Mouse (Mus musculus): Measurements from ENCODE around the gene Fxn. TPM values are rescaled to one million over a fixed set of nuclear protein-coding genes. Genes with fewer than 3 reads are reported as not detected.

Gene Fxn
- total and polyA plus RNA-seq, 3 experiments: 25.8 to 34.6 (median 31.1) TPM

DNA sequence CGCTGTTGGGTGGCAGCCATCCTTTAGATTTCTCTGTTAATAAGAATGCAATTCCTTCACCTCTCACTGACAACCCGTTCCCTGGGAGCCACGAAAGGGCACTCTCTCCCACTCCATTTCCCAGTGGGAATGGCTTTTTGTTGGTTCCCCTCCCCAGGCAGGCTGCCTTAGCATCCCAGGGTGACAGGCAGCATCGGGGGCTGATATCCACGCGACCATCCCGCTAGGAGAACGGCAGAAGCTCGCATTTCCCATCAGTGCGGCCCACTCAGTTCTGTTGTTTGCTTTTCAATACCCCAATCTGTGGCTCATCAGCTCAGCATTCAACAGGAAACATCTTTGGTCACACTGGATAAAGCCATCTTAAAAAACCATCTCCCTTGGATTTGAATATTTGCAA lies 21.8 kb upstream of the Fxn start:
- TF ChIP-seq USF2 (conservative IDR thresholded peaks at IDR 0.05; ENCODE audit: low read depth, low read length) (no peak), NELFE (IDR thresholded peaks at IDR 0.05; ENCODE audit: low read depth, low read length) (no peak), IRF4 (IDR thresholded peaks at IDR 0.05; ENCODE audit: low read depth, low read length) (no peak), JUND (conservative IDR thresholded peaks at IDR 0.05; ENCODE audit: low read depth, low read length) (no peak), SMC3 (IDR thresholded peaks at IDR 0.05; ENCODE audit: low read depth, low read length) (no peak)
- H3K4me2 ChIP-seq (ENCODE audit: insufficient read depth, low read depth, poor library complexity, severe bottlenecking): no peak overlapping the region
- H3K27me3 ChIP-seq (replicated peaks): no peaks in the 10 kb centered on the region
- H3K27ac ChIP-seq (ENCODE audit: insufficient read depth, low read depth): no peak overlapping the region
- H3K9ac ChIP-seq (ENCODE audit: insufficient read depth, low read depth): no peak overlapping the region
- no peak overlapping the region for H3K4me3 ChIP-seq (replicated peaks in 1 of 3; ENCODE audit: low read depth in 2 of 3, low read length in 2 of 3, poor library complexity in 1 of 3)
- in situ Hi-C loops (cut with MboI; ENCODE audit: low pct_ligation_motif_present, low pct_unique_long_range_greater_than_20kb, low sequenced_read_pairs) (loop anchor here (10.0 to 25.0 kb wide), 2 partner anchors 110 to 313 kb away; no protein-coding TSS in a partner anchor), dilution Hi-C loops (cut with MboI; ENCODE audit: extremely low pct_ligation_motif_present, extremely low pct_unique_long_range_greater_than_20kb, low sequenced_read_pairs) (no loop called here)
- H3K4me1 ChIP-seq (ENCODE audit: control insufficient read depth in 1 of 2, insufficient read depth in 2 of 2): peaks cover 0 to 21% of the 10 kb centered on the region in 2 experiments; a peak in 3 of 4 replicates
- no peaks in the 10 kb centered on the region for H3K36me3 ChIP-seq (replicated peaks in 1 of 2; ENCODE audit: control insufficient read depth in 1 of 2, insufficient read depth in 1 of 2, low read length in 1 of 2)
- H3K79me2 ChIP-seq (replicated peaks; ENCODE audit: control insufficient read depth, extremely low read depth, insufficient read depth, poor library complexity, severe bottlenecking): no peaks in the 10 kb centered on the region
- no peak for DNase-seq (ENCODE audit: extremely low read depth)
- H3K9me3 ChIP-seq (replicated peaks; ENCODE audit: low read length): peaks cover 2% of the 10 kb centered on the region

DNA sequence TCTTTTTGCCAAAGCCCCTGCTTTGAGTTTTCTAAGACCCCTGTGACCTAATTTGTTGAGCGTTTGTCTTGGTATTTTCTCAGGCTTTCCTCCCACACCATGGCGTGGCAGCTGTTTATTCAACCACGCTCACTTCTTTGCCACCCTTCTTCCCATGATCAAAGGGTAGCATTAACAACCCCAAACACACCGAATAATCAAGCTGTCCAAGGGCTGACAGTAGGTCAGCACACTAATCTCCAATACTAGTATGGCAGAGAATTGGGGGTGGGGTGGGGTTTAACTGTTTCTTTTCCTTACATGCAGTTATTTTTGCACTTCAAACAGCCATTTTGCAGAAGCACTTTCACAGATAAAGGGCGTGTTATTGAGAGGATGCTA lies 21.4 kb upstream of the Fxn start:
- no peak overlapping the region for H3K27ac ChIP-seq (ENCODE audit: insufficient read depth, low read depth)
- H3K36me3 ChIP-seq (replicated peaks in 1 of 2; ENCODE audit: control insufficient read depth in 1 of 2, insufficient read depth in 1 of 2, low read length in 1 of 2): no peaks in the 10 kb centered on the region
- no peak overlapping the region for H3K4me3 ChIP-seq (replicated peaks in 1 of 3; ENCODE audit: low read depth in 2 of 3, low read length in 2 of 3, poor library complexity in 1 of 3)
- in situ Hi-C loops (cut with MboI; ENCODE audit: low pct_ligation_motif_present, low pct_unique_long_range_greater_than_20kb, low sequenced_read_pairs): loop anchor here (10.0 to 25.0 kb wide), 2 partner anchors 111 to 313 kb away; no protein-coding TSS in a partner anchor
- peaks cover 2% of the 10 kb centered on the region for H3K9me3 ChIP-seq (replicated peaks; ENCODE audit: low read length)
- TF ChIP-seq SIN3A (IDR thresholded peaks at IDR 0.05; ENCODE audit: low read length) (no peak), ZC3H11A (IDR thresholded peaks at IDR 0.05; ENCODE audit: low read depth, low read length) (no peak), USF2 (conservative IDR thresholded peaks at IDR 0.05; ENCODE audit: low read depth, low read length) (no peak), SMC3 (IDR thresholded peaks at IDR 0.05; ENCODE audit: low read depth, low read length) (no peak), CHD1 (IDR thresholded peaks at IDR 0.05; ENCODE audit: low read depth, low read length) (no peak), BHLHE40 (IDR thresholded peaks at IDR 0.05; ENCODE audit: low read depth, low read length) (no peak), JUND (conservative IDR thresholded peaks at IDR 0.05; ENCODE audit: low read depth, low read length) (no peak), TBP (conservative IDR thresholded peaks at IDR 0.05; ENCODE audit: low read depth, low read length) (no peak), NELFE (IDR thresholded peaks at IDR 0.05; ENCODE audit: low read depth, low read length) (no peak), GABPA (IDR thresholded peaks at IDR 0.05; ENCODE audit: insufficient replicate concordance, low read depth, low read length) (no peak), RAD21 (IDR thresholded peaks at IDR 0.05; ENCODE audit: low read depth, low read length) (no peak)
- no peaks in the 10 kb centered on the region for H3K27me3 ChIP-seq (replicated peaks)
- peaks cover 0 to 18% of the 10 kb centered on the region in 2 experiments; a peak in 3 of 4 replicates for H3K4me1 ChIP-seq (ENCODE audit: control insufficient read depth in 1 of 2, insufficient read depth in 2 of 2)
- no peak overlapping the region for H3K4me2 ChIP-seq (ENCODE audit: insufficient read depth, low read depth, poor library complexity, severe bottlenecking)
- no peak overlapping the region for H3K9ac ChIP-seq (ENCODE audit: insufficient read depth, low read depth)
- no peaks in the 10 kb centered on the region for H3K79me2 ChIP-seq (replicated peaks; ENCODE audit: control insufficient read depth, extremely low read depth, insufficient read depth, poor library complexity, severe bottlenecking)
- dilution Hi-C loops (cut with MboI; ENCODE audit: extremely low pct_ligation_motif_present, extremely low pct_unique_long_range_greater_than_20kb, low sequenced_read_pairs): no loop called here
- DNase-seq (ENCODE audit: extremely low read depth): no peak
